Mouse (Mus musculus): ENCODE results near the gene Gpr4. TPM values are rescaled to one million over a fixed set of nuclear protein-coding genes. Genes with fewer than 3 reads are reported as not detected.

Gene Gpr4
- polyA plus RNA-seq (2015; fragmentation: Nextera tagmentation; extraction: Ambion mirVana), result 0.85 and 1.3 TPM in 2 replicates

DNA sequence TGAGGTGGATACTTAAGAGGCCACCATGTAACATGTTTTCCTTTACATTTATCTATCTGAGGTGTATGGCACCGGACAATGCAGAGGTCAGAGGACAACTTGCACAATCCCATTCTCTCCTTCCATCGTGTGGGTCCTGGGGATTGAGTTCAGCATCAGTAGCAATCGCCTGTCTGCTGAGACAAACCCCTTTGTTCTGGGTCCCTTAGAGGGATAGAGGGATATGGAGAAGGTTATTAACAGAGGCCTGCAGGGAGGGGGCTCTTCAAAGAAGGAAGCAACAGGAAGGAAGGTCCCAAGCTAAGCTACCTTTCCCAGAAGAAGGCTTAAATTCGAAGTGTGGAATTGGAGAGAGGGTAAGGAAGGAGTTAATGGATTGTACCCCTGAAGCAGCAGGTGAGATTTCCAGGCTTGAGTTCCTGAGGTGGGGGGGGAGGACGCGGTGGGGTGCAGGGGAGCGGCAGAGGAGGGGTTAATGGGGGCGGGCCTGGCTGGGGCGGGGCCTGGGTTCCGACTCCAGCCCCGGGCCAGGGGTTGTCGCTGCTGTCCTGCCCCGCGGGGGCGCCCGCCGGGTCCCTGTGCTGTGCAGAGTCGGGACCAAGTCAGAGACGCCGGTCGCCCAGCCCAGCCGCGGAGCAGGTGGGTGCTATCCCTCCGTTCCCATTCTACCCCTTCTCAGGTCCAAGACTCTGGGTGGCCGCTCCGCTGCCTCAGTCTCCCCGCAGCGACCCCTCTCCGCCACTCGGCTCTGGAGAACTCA is at the start of gene Gpr4:
Gpr4 (plus strand) TSS at position 543 of the 760 bp plus-strand sequence.
- H3K9me3 ChIP-seq (ENCODE audit: control insufficient read depth, low read length), result no peaks in the 10 kb centered on the region
- 2% methylated on average over 28 of the region's 30 CpGs for WGBS
- peak; percentile 46 for DNase-seq (ENCODE audit: low spot score)
- peak within 1 kb of the TSS; percentile 42 for H3K4me3 ChIP-seq (ENCODE audit: low read depth, low read length)
- no peak within 1 kb of the TSS for H3K27ac ChIP-seq (replicated peaks)
- peak within 1 kb of the TSS; percentile 65 for H3K4me2 ChIP-seq (replicated peaks; ENCODE audit: low read depth)
- H3K36me3 ChIP-seq (ENCODE audit: control insufficient read depth, insufficient read depth, low read length), result no peaks in the 10 kb centered on the region
- ATAC-seq (ENCODE audit: low FRiP score, low TSS enrichment), result peak; percentile 44; the same call in 1 of the 2 replicates
- H3K9ac ChIP-seq (ENCODE audit: low read length), result peak within 1 kb of the TSS; percentile 48; the same call in 1 of the 2 replicates
- TF ChIP-seq CTCF (IDR thresholded peaks at IDR 0.05; ENCODE audit: low read depth) (peak; percentile 34; the same call in 1 of the 2 replicates), EP300 (optimal IDR thresholded peaks at IDR 0.05) (no peak)
- no peaks in the 10 kb centered on the region for H3K4me1 ChIP-seq (replicated peaks; ENCODE audit: control insufficient read depth, insufficient read depth)
- H3K27me3 ChIP-seq (ENCODE audit: control insufficient read depth, insufficient read depth, low read length), result no peaks in the 10 kb centered on the region

DNA sequence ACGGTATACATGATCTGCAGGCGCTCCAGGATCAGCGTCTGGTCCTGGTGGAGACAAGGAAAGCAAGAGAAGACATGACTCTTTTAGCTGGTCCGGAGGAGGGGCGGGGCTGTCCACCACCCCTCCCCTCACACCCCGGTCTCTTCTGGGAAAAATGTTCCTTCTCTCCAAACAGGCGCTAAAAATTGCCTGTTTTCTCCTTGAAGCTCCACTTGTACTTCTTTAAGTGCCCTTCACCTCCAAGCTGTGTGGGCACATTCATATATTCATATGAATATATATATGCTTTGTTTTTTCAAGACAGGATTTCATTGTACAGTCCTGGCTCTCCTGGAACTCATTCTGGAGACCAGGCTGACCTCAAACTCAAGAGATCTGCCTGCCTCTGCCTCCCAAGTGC is 49.4 kb upstream of the Gpr4 start:
- no peak for DNase-seq (ENCODE audit: low spot score)
- no peaks in the 10 kb centered on the region for H3K27me3 ChIP-seq (ENCODE audit: control insufficient read depth, insufficient read depth, low read length)
- H3K4me3 ChIP-seq (ENCODE audit: low read depth, low read length), result no peak overlapping the region
- H3K9me3 ChIP-seq (ENCODE audit: control insufficient read depth, low read length), result no peaks in the 10 kb centered on the region
- 71% methylated on average over 7 of the region's 7 CpGs for WGBS
- no peak for ATAC-seq (ENCODE audit: low FRiP score, low TSS enrichment)
- H3K9ac ChIP-seq (ENCODE audit: low read length), result no peak overlapping the region
- no peak overlapping the region for H3K27ac ChIP-seq (replicated peaks)
- no peaks in the 10 kb centered on the region for H3K36me3 ChIP-seq (ENCODE audit: control insufficient read depth, insufficient read depth, low read length)
- 0 out of 2 replicates have a peak, but pooled peaks cover 4% of the 10 kb centered on the region for H3K4me1 ChIP-seq (replicated peaks; ENCODE audit: control insufficient read depth, insufficient read depth)
- TF ChIP-seq CTCF (IDR thresholded peaks at IDR 0.05; ENCODE audit: low read depth) (no peak), EP300 (optimal IDR thresholded peaks at IDR 0.05) (no peak)
- H3K4me2 ChIP-seq (replicated peaks; ENCODE audit: low read depth), result no peak overlapping the region

DNA sequence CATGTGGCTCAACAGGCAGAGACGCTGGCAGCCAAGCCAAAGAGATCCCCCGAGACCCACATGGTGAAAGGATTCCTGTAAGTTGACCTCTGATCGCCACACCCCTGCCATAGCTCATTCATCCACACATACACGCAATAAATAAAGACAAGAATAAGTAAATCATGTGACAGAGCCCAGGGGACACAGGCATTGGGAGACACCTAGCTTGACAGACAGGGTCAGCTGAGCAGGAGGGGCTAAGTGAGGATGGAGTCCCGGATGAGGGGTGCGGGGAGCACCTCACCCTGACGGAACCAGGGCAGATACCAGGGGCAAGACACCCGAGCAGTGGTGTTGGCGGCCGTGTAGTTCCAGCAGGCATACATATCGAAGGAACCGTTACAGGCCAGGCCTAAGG is 48.6 kb upstream of the Gpr4 start:
- no peaks in the 10 kb centered on the region for H3K36me3 ChIP-seq (ENCODE audit: control insufficient read depth, insufficient read depth, low read length)
- ATAC-seq (ENCODE audit: low FRiP score, low TSS enrichment), result no peak
- WGBS, result 29% methylated on average over 12 of the region's 12 CpGs
- no peak overlapping the region for H3K4me2 ChIP-seq (replicated peaks; ENCODE audit: low read depth)
- H3K4me3 ChIP-seq (ENCODE audit: low read depth, low read length), result no peak overlapping the region
- H3K4me1 ChIP-seq (replicated peaks; ENCODE audit: control insufficient read depth, insufficient read depth), result 0 out of 2 replicates have a peak, but pooled peaks cover 4% of the 10 kb centered on the region
- no peak for DNase-seq (ENCODE audit: low spot score)
- no peak for TF ChIP-seq CTCF (IDR thresholded peaks at IDR 0.05; ENCODE audit: low read depth)
- no peak for TF ChIP-seq EP300 (optimal IDR thresholded peaks at IDR 0.05)
- H3K27ac ChIP-seq (replicated peaks), result no peak overlapping the region
- no peaks in the 10 kb centered on the region for H3K9me3 ChIP-seq (ENCODE audit: control insufficient read depth, low read length)
- H3K9ac ChIP-seq (ENCODE audit: low read length), result no peak overlapping the region
- no peaks in the 10 kb centered on the region for H3K27me3 ChIP-seq (ENCODE audit: control insufficient read depth, insufficient read depth, low read length)

DNA sequence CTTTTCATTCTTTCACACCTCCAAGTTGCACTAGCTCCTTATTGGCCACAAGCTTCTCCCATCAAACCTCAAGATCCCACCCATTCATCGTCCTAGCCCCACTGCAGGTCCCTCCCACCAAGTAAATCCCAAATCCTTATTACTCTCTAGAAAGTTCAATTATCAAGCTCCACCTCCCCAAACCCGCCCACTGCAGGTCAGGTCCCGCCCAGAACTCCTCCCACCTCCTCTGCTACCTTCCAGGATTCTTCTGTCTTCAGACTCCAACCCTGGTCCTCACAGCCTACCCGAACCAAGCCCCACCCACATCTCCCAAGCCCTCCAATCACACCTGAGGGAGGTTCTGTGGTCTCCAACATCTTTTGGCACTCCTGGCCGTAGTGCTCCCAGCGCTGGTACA is 48.1 kb upstream of the Gpr4 start:
- Histone ChIP-seq H3K9ac (ENCODE audit: low read length) (no peak overlapping the region), H3K4me3 (ENCODE audit: low read depth, low read length) (no peak overlapping the region), H3K36me3 (ENCODE audit: control insufficient read depth, insufficient read depth, low read length) (no peaks in the 10 kb centered on the region), H3K4me1 (replicated peaks; ENCODE audit: control insufficient read depth, insufficient read depth) (0 out of 2 replicates have a peak, but pooled peaks cover 4% of the 10 kb centered on the region), H3K4me2 (replicated peaks; ENCODE audit: low read depth) (no peak overlapping the region), H3K27me3 (ENCODE audit: control insufficient read depth, insufficient read depth, low read length) (no peaks in the 10 kb centered on the region), H3K27ac (replicated peaks) (no peak overlapping the region), H3K9me3 (ENCODE audit: control insufficient read depth, low read length) (no peaks in the 10 kb centered on the region)
- ATAC-seq (ENCODE audit: low FRiP score, low TSS enrichment) (peak; percentile 35; the same call in 1 of the 2 replicates), DNase-seq (ENCODE audit: low spot score) (no peak)
- TF ChIP-seq CTCF (IDR thresholded peaks at IDR 0.05; ENCODE audit: low read depth), result no peak
- TF ChIP-seq EP300 (optimal IDR thresholded peaks at IDR 0.05), result no peak
- WGBS, result under 1% methylated on average over 6 of the region's 6 CpGs

DNA sequence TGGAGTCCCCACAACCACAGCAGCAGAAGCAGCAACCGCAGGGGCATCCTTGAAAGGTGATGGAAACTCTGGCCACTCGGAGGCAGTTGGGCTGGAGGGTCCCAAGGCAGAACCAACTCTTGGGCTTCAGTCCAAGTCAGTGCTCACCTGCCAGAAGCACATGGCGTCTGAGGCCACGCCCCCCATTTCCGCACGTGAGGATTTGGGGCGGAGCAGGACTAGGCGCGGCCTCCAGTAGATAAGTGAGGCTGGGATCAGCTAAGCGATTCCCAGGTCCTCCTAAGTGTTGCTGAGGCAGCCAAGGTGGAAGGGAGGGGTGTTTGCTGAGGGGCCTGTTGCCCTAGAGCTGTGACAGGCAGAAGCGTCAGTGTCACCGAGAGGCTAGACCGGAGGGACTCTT is 47.4 kb upstream of the Gpr4 start:
- Histone ChIP-seq H3K9me3 (ENCODE audit: control insufficient read depth, low read length) (no peaks in the 10 kb centered on the region), H3K9ac (ENCODE audit: low read length) (no peak overlapping the region), H3K36me3 (ENCODE audit: control insufficient read depth, insufficient read depth, low read length) (no peaks in the 10 kb centered on the region), H3K27ac (replicated peaks) (no peak overlapping the region), H3K27me3 (ENCODE audit: control insufficient read depth, insufficient read depth, low read length) (no peaks in the 10 kb centered on the region), H3K4me1 (replicated peaks; ENCODE audit: control insufficient read depth, insufficient read depth) (0 out of 2 replicates have a peak, but pooled peaks cover 4% of the 10 kb centered on the region), H3K4me3 (ENCODE audit: low read depth, low read length) (no peak overlapping the region), H3K4me2 (replicated peaks; ENCODE audit: low read depth) (no peak overlapping the region; the same call in 1 of the 2 replicates)
- 6% methylated on average over 13 of the region's 13 CpGs for whole genome bisulfite sequencing
- peak; percentile 82 for DNase-seq (ENCODE audit: low spot score)
- ATAC-seq (ENCODE audit: low FRiP score, low TSS enrichment), result peak; percentile 53
- TF ChIP-seq EP300 (optimal IDR thresholded peaks at IDR 0.05), result no peak
- no peak for TF ChIP-seq CTCF (IDR thresholded peaks at IDR 0.05; ENCODE audit: low read depth)

Data from stomach, postnatal 0 days (tissue).